Mouse (Mus musculus) layer of hippocampus, adult 18-20 months (tissue): ENCODE results near the gene Dqx1. TPM values are rescaled to one million over a fixed set of nuclear protein-coding genes. Genes with fewer than 3 reads are reported as not detected.

Experiments
- DNase-seq, 2 experiments: peaks; one replicate each; pipeline ENCODE4 v3.0.0; 2022; ENCODE audit warnings: low spot score in 2 of 2
- total RNA-seq, 2 experiments: library from RNA; stranded (reverse); gene quantifications; 2 replicates each; pipeline ENCODE4 v1.2.3; 2021

Dqx1 gene
- total RNA-seq, 2 experiments from 2014 or later, result 0.50 to 0.61 TPM

GRCm38 (mm10) chr6:83070311-83071219 lies 12.9 kb downstream of the Dqx1 start:
- DNase-seq, result peak in 1 of 2 experiments; percentile 25

GRCm38 (mm10) chr6:83071220-83071619 lies 13.6 kb downstream of the Dqx1 start:
- no peak for DNase-seq

GRCm38 (mm10) chr6:83074979-83075378 lies 17.3 kb downstream of the Dqx1 start:
- no peak for DNase-seq

GRCm38 (mm10) chr6:83077630-83078323 lies 20.1 kb downstream of the Dqx1 start, which contains the start of gene Pcgf1:
Gene Pcgf1, plus strand, starts transcription at chr6:83077869.
- DNase-seq, result peak; percentile 45 to 60

- DNase-seq, result peak; percentile 97 to 99
Observed at GRCm38 (mm10) chr6:83078324-83078858, 20.7 kb downstream of the Dqx1 start.

GRCm38 (mm10) chr6:83080210-83080609 lies 22.6 kb downstream of the Dqx1 start:
- DNase-seq, result no peak

- no peak for DNase-seq
Observed at GRCm38 (mm10) chr6:83083497-83083896, 25.9 kb downstream of the Dqx1 start.

GRCm38 (mm10) chr6:83084477-83084876 lies 26.8 kb downstream of the Dqx1 start:
- DNase-seq, result no peak

- no peak for DNase-seq
Observed at GRCm38 (mm10) chr6:83086121-83087035, 28.7 kb downstream of the Dqx1 start, which contains the start of gene Lbx2. Gene Lbx2, plus strand, starts transcription at chr6:83086367.

- DNase-seq, result no peak
Observed at GRCm38 (mm10) chr6:83087205-83087925, 29.7 kb downstream of the Dqx1 start.

- DNase-seq, result no peak
Observed at GRCm38 (mm10) chr6:83087926-83088260, 30.2 kb downstream of the Dqx1 start.

- no peak for DNase-seq
Observed at GRCm38 (mm10) chr6:83092416-83093127, 34.9 kb downstream of the Dqx1 start.

- no peak for DNase-seq
Observed at GRCm38 (mm10) chr6:83095968-83096367, 38.3 kb downstream of the Dqx1 start.

GRCm38 (mm10) chr6:83098411-83098810 lies 40.8 kb downstream of the Dqx1 start:
- DNase-seq, result no peak

- DNase-seq, result peak; percentile 87 to 95
Observed at GRCm38 (mm10) chr6:83101316-83101687, 43.7 kb downstream of the Dqx1 start, which contains the start of the genes Ccdc142 and Gm42688. Gene Ccdc142, plus strand, starts transcription at chr6:83101601. Gene Gm42688, plus strand, starts transcription at chr6:83101617.

- peak in 1 of 2 experiments; percentile 68 for DNase-seq
Observed at GRCm38 (mm10) chr6:83101688-83102556, 44.3 kb downstream of the Dqx1 start.

GRCm38 (mm10) chr6:83103130-83103650 lies 45.5 kb downstream of the Dqx1 start:
- DNase-seq, result no peak

- peak; percentile 62 to 76 for DNase-seq
Observed at GRCm38 (mm10) chr6:83104158-83104557, 46.5 kb downstream of the Dqx1 start.
